Mouse (Mus musculus): ENCODE data around the gene Mast4. TPM values are rescaled to one million over a fixed set of nuclear protein-coding genes. Genes with fewer than 3 reads are reported as not detected.

Mast4 gene
- total and polyA plus RNA-seq, 3 experiments = 0.99 to 7.4 (median 6.1) TPM

- H3K4me2 ChIP-seq (ENCODE audit: insufficient read depth, low read depth, poor library complexity, severe bottlenecking) = no peak overlapping the region
- no peak overlapping the region for H3K9ac ChIP-seq (ENCODE audit: insufficient read depth, low read depth)
- in situ Hi-C loops (cut with MboI; ENCODE audit: low pct_ligation_motif_present, low pct_unique_long_range_greater_than_20kb, low sequenced_read_pairs) = loop anchor here (25.0 kb wide), 2 partner anchors 290 to 440 kb away; no protein-coding TSS in a partner anchor
- no peaks in the 10 kb centered on the region for H3K79me2 ChIP-seq (replicated peaks; ENCODE audit: control insufficient read depth, extremely low read depth, insufficient read depth, poor library complexity, severe bottlenecking)
- no peaks in the 10 kb centered on the region for H3K9me3 ChIP-seq (replicated peaks; ENCODE audit: low read length)
- peaks cover 5 to 9% of the 10 kb centered on the region in 2 experiments; a peak in 3 of 4 replicates for H3K4me1 ChIP-seq (ENCODE audit: control insufficient read depth in 1 of 2, insufficient read depth in 2 of 2)
- no peak for DNase-seq (ENCODE audit: extremely low read depth)
- no peak overlapping the region for H3K4me3 ChIP-seq (replicated peaks in 1 of 3; ENCODE audit: low read depth in 2 of 3, low read length in 2 of 3, poor library complexity in 1 of 3)
- no peak overlapping the region for H3K27ac ChIP-seq (ENCODE audit: insufficient read depth, low read depth)
- dilution Hi-C loops (cut with MboI; ENCODE audit: extremely low pct_ligation_motif_present, extremely low pct_unique_long_range_greater_than_20kb, low sequenced_read_pairs) = no loop called here
- no peaks in the 10 kb centered on the region for H3K27me3 ChIP-seq (replicated peaks)
- TF ChIP-seq UBTF (IDR thresholded peaks at IDR 0.05; ENCODE audit: low read depth, low read length) (no peak), JUN (IDR thresholded peaks at IDR 0.05; ENCODE audit: insufficient read depth, low read depth, low read length) (no peak), NRF1 (IDR thresholded peaks at IDR 0.05; ENCODE audit: low read depth, low read length) (no peak), EP300 (IDR thresholded peaks at IDR 0.05; ENCODE audit: low read length) (no peak), PAX5 (IDR thresholded peaks at IDR 0.05; ENCODE audit: low read length) (no peak), NELFE (IDR thresholded peaks at IDR 0.05; ENCODE audit: low read depth, low read length) (no peak)
- no peaks in the 10 kb centered on the region for H3K36me3 ChIP-seq (replicated peaks in 1 of 2; ENCODE audit: control insufficient read depth in 1 of 2, insufficient read depth in 1 of 2, low read length in 1 of 2)
Measured at GRCm38 (mm10) chr13:103102598-103102997, 231.7 kb downstream of the Mast4 start.

- Histone ChIP-seq H3K4me3 (replicated peaks in 1 of 3; ENCODE audit: low read depth in 2 of 3, low read length in 2 of 3, poor library complexity in 1 of 3) (no peak overlapping the region), H3K4me2 (ENCODE audit: insufficient read depth, low read depth, poor library complexity, severe bottlenecking) (no peak overlapping the region), H3K36me3 (replicated peaks in 1 of 2; ENCODE audit: control insufficient read depth in 1 of 2, insufficient read depth in 1 of 2, low read length in 1 of 2) (no peaks in the 10 kb centered on the region), H3K27me3 (replicated peaks) (no peaks in the 10 kb centered on the region), H3K9ac (ENCODE audit: insufficient read depth, low read depth) (no peak overlapping the region), H3K9me3 (replicated peaks; ENCODE audit: low read length) (no peaks in the 10 kb centered on the region), H3K4me1 (ENCODE audit: control insufficient read depth in 1 of 2, insufficient read depth in 2 of 2) (no peaks in the 10 kb centered on the region), H3K79me2 (replicated peaks; ENCODE audit: control insufficient read depth, extremely low read depth, insufficient read depth, poor library complexity, severe bottlenecking) (no peaks in the 10 kb centered on the region), H3K27ac (ENCODE audit: insufficient read depth, low read depth) (no peak overlapping the region)
- dilution Hi-C loops (cut with MboI; ENCODE audit: extremely low pct_ligation_motif_present, extremely low pct_unique_long_range_greater_than_20kb, low sequenced_read_pairs) (no loop called here), in situ Hi-C loops (cut with MboI; ENCODE audit: low pct_ligation_motif_present, low pct_unique_long_range_greater_than_20kb, low sequenced_read_pairs) (no loop called here)
- no peak for DNase-seq (ENCODE audit: extremely low read depth)
- no peak for TF ChIP-seq ZNF384 (IDR thresholded peaks at IDR 0.05; ENCODE audit: low read depth, low read length)
- no peak for TF ChIP-seq JUND (conservative IDR thresholded peaks at IDR 0.05; ENCODE audit: low read depth, low read length)
- no peak for TF ChIP-seq MEF2A (IDR thresholded peaks at IDR 0.05; ENCODE audit: borderline replicate concordance, low read depth, low read length)
- TF ChIP-seq POLR2AphosphoS2 (IDR thresholded peaks at IDR 0.05; ENCODE audit: low read depth, low read length) = no peak
- TF ChIP-seq USF2 (conservative IDR thresholded peaks at IDR 0.05; ENCODE audit: low read depth, low read length) = no peak
- no peak for TF ChIP-seq ZKSCAN1 (IDR thresholded peaks at IDR 0.05; ENCODE audit: borderline replicate concordance, low read depth, low read length)
- no peak for TF ChIP-seq SIN3A (IDR thresholded peaks at IDR 0.05; ENCODE audit: low read length)
- no peak for TF ChIP-seq BHLHE40 (IDR thresholded peaks at IDR 0.05; ENCODE audit: low read depth, low read length)
- TF ChIP-seq NRF1 (IDR thresholded peaks at IDR 0.05; ENCODE audit: low read depth, low read length) = no peak
- TF ChIP-seq IRF4 (IDR thresholded peaks at IDR 0.05; ENCODE audit: low read depth, low read length) = no peak
Measured at GRCm38 (mm10) chr13:103096346-103097150, 237.7 kb downstream of the Mast4 start.

Measured in CH12.LX (cell line).